Mouse (Mus musculus) frontal cortex, postnatal 25 days (tissue): ENCODE measurements around the gene Sypl.
A peak's percentile ranks its signal among the peaks of the same experiment; 100 is the strongest.
"Not testable (repeated sequence)": the region's sequence is repeated elsewhere in the genome, so short reads cannot be mapped to it uniquely, and the experiment has no call there.

Experiments used
- DNase-seq, 2 experiments: peaks; one replicate each; pipeline ENCODE4 v3.0.0; 2022; ENCODE audit warnings: low spot score in 2 of 2

Sypl gene

GRCm38 (mm10) chr12:32943347-32943746 is 10.3 kb upstream of the Sypl start:
- DNase-seq = no peak

DNA sequence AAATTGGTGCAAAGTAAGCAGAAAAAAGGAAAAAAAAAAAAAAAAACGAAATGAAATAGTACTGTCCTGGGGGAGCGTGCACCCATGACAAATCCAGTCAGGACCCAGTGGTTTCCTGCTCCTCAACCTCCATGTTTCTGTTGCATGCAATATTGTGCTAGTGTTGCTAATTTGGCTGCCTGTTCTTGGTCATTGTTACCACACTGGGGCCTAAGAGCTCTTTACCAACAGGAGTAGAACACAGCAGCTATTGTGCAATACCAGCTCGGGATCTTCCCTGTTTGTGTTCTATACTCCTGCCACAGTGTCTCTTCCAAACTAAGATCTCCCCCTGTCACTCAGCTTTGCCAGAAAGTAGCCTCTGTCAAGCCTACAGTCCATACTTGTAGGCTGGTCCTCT is 9.7 kb upstream of the Sypl start:
- DNase-seq = no peak

GRCm38 (mm10) chr12:32944884-32945454 is 8.7 kb upstream of the Sypl start:
- DNase-seq = no peak

DNA sequence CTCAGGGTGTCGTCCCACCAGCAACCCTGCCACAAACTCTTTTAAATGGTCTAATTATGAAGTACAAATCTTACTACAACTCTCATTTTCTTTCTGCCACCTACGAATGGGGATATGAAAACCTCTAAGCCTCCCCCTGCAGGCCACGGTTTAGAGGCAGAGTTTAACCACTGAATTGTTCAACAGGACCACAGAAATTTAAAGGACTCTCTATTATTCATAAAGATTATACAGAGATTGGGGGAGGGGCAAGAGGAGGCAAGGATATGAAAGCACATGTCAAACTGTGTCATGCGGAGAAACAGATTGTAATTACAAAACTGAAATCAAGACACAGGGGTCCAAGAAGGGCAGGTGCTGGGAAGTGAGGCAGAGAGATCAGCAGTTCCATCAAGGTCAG is 7.3 kb upstream of the Sypl start:
- DNase-seq = no peak

- peak; percentile 20 to 31 for DNase-seq
Measured at GRCm38 (mm10) chr12:32952416-32952815, 1.3 kb upstream of the Sypl start.

- no peak for DNase-seq
Measured at GRCm38 (mm10) chr12:32953066-32953465, 625 bp upstream of the Sypl start.

- DNase-seq = peak; percentile 61 to 72
Measured at GRCm38 (mm10) chr12:32954216-32955021, 728 bp downstream of the Sypl start.

DNA sequence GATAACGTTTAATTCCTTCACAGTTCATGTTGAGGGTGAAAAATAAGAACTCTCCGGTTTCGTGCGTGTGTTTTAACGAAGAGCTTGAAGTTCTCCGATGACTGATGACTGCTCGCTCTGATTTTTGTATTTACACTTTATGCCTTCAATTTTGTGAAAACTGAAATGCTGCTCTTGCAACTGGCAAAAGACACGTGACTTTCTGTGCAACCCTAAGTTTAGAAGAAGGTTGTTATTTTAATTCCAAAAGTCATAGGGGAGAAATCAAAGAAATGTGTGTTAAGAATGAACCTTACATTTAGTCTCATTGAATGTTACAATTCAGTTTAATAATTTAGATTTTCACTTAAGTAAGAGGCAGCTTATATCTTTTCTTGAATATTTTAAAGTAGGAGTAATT is 1.3 kb downstream of the Sypl start:
- DNase-seq = no peak

DNA sequence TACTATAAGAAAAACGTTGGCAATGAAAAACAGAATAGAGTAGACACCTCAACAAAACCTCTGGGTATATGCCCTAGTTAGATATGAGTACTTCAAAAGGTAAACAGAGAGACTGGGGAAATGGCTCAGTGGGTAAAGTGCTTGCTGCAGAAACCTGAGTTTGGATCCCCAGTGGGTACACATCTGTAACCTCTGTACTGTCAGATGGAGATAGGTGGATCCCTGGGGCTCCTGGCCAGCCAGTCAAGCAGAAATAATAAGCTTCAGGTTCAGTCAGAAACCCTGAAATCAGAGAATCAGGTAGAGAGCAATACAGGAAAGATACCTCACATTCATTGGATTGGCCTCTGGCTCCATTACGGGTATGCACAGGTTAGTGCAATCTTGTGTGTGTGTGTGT is 3.5 kb downstream of the Sypl start:
- no peak for DNase-seq

- no peak for DNase-seq
Measured at GRCm38 (mm10) chr12:32962132-32962531, 8.4 kb downstream of the Sypl start.

DNA sequence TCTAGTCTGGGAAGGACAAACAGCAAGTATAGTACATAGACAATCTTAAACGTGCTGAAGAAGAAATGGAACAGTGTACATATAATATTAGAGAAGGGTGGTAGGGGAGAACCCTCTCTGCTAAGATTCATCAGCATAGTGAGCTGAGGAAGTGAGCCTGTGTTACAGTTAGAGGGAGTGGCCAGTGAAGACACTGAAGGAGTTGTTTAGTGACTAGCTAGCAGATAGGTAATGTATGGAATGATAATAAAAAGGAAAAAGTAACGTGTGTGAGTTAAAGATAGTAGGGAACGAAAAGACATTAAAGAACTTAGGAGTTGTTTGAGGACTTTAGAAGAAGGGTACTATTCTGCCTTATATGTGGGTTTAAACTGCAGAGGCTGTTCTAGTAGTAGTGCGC is 10.2 kb downstream of the Sypl start:
- no peak for DNase-seq

DNA sequence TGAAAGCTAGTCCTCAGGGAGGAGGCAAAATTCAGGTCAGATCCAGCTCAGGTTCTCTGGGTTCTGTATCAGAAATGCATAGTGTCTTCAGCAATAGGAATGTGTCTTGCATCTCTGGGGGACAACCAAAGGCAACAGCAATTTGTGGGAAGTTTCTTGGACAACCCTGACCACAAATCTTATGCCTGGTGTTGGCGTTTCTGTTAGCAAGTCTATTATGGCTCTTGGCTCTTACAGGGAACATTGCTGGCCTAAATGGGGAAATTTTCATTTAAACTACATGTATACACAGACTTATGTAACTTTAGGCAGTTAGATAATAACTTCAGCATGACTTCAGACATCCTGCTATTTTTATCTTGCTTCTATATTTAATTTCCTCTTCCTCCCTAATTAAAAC is 18.6 kb downstream of the Sypl start:
- no peak for DNase-seq

DNA sequence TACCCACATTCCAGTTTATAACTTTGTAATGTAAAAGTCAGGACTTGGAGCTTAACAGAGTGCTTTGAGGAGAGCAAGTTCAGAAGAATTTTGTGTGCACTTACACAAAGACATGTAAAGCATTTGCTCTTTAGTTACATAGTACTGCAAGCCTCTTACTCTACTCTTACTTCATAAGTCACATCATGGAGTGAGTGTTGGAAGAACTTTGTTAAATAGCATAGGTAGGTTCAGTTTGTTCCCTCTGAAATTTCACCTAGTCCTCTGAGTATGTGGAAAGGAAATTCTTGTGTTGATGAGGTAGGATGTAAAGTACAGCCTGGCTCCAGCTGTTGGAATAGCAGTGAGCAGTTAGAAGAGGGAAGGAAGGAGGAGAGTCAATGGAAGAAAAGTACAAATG is 21.2 kb downstream of the Sypl start:
- DNase-seq = no peak

GRCm38 (mm10) chr12:32975501-32975900 is 21.8 kb downstream of the Sypl start:
- no peak for DNase-seq

- DNase-seq = no peak
Measured at GRCm38 (mm10) chr12:32982631-32983030, 28.9 kb downstream of the Sypl start.

GRCm38 (mm10) chr12:32983081-32983480 is 29.4 kb downstream of the Sypl start:
- DNase-seq = no peak

GRCm38 (mm10) chr12:32986284-32986683 is 32.6 kb downstream of the Sypl start:
- no peak for DNase-seq

DNA sequence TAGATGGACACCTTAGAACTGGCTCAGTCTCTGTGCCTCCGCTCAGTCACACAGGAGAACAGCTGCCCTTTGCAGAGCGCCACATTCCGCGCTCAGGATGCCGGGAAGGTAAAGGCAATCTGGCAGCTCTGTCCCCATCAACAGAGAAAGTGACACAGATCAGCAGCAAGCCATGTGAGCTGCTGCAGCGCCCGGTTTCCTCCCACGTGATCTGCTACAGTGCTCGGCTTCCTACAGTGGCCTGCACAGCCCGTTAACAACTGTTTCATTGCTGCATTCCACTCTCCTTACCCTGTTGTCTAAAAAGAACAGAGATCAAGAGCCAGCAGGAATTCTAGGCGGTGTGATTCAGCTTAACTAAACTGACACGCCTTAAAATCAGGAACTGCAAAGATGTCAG is 36.0 kb downstream of the Sypl start:
- peak in 1 of 2 experiments; percentile 18 for DNase-seq

- no peak for DNase-seq
Measured at GRCm38 (mm10) chr12:32994081-32994480, 40.4 kb downstream of the Sypl start.

DNA sequence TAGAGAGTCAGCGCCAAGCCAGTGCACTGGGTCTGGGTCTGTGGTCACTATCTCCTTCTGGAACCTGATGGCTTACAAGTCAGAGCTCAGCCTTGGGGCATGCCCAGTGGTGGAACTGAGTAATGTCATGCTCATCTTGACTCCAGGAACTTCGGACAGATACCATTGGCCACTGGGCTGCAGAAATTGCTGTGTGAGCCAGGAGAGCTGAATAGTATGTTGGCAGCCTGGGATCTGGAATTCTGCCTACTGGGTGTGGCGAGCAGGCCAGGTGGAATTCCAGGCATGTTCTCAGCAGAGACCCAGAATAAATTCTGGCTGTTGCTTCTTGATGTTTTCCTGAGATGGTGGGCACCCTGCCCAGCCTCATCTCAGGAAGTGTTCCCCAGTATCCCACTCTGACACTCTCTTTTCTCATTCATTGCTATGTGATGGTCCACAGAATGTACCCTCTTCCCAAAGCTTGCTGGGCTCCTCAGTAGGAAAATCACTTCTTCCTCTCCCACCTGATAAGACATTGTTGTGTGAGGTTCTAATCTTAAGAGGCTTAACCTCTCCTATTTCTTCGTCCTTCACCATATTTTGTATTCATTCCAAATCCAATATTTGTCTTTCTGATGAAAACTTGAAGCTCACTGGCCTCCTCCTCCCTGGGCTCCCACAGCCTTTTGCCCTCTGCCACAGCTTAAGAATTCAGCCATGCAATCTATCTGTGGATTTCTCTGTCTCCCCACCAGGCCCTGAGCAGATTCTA is 41.6 kb downstream of the Sypl start:
- no peak for DNase-seq

DNA sequence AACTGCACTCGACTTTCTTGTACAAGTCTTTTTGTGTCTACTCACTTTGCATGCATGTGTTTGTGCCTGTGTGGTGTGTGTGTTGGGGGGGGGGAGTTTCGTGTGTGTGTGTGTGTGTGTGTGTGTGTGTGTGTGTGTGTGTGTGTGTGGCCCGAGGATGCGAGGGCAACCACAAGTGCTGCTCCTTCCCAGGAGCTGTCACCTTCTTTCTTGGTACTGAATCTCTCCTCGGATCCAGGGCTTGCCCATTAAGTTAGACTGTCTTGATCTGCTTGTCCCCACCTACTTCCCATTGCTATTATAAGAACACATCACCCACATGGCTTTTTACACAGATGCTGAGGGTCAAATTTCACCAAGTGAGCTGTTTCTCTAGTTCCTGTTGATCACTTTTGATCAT is 45.1 kb downstream of the Sypl start:
- no peak for DNase-seq

DNA sequence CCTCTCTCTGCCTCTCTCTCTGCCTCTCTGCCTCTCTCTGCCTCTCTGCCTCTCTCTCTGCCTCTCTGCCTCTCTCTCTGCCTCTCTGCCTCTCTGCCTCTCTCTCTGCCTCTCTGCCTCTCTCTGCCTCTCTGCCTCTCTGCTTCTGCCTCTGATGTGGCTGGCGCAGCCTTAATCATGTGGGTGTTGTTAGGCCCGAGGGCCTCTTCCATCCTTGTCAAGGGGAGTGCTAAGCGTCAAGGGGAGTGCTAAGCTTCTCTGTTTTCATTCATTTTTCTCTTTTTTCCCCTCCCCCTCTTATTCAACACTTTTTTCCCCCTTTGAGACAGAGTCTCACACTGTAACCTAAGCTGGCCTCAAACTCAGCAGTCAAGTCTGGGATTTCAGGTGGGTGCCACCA is 46.1 kb downstream of the Sypl start:
- not testable (repeated sequence) for DNase-seq

GRCm38 (mm10) chr12:33000402-33000801 is 46.7 kb downstream of the Sypl start:
- DNase-seq = no peak
